Mouse (Mus musculus) 3134 (cell line): ENCODE data around the gene Casp3.

ENCODE experiments used
- DNase-seq: peaks from one replicate; pipeline ENCODE4 v3.0.0-alpha.2; 2011; ENCODE audit warnings: low spot score; ENCODE audit not compliant: insufficient read length; ENCODE audit errors: extremely low read depth

Gene Casp3

GRCm38 (mm10) chr8:46603587-46603986 lies 13.5 kb upstream of the Casp3 start:
- DNase-seq: no peak

- DNase-seq: no peak
Observed at GRCm38 (mm10) chr8:46606930-46607329, 10.2 kb upstream of the Casp3 start.

GRCm38 (mm10) chr8:46611557-46611956 lies 5.5 kb upstream of the Casp3 start:
- DNase-seq: no peak

GRCm38 (mm10) chr8:46612913-46613312 lies 4.2 kb upstream of the Casp3 start:
- DNase-seq: no peak

GRCm38 (mm10) chr8:46613377-46613776 lies 3.7 kb upstream of the Casp3 start:
- peak; percentile 56 for DNase-seq

- DNase-seq: no peak
Observed at GRCm38 (mm10) chr8:46615936-46616335, 1.2 kb upstream of the Casp3 start.

- peak; percentile 20 for DNase-seq
Observed at GRCm38 (mm10) chr8:46617690-46618620, 864 bp downstream of the Casp3 start.

GRCm38 (mm10) chr8:46618639-46619320 lies 1.7 kb downstream of the Casp3 start:
- DNase-seq: no peak

GRCm38 (mm10) chr8:46622446-46623270 lies 5.6 kb downstream of the Casp3 start:
- no peak for DNase-seq

GRCm38 (mm10) chr8:46625166-46625565 lies 8.1 kb downstream of the Casp3 start:
- peak; percentile 15 for DNase-seq

GRCm38 (mm10) chr8:46626642-46627041 lies 9.6 kb downstream of the Casp3 start:
- DNase-seq: no peak

GRCm38 (mm10) chr8:46627881-46628280 lies 10.8 kb downstream of the Casp3 start:
- no peak for DNase-seq

GRCm38 (mm10) chr8:46628645-46629044 lies 11.6 kb downstream of the Casp3 start:
- DNase-seq: no peak

GRCm38 (mm10) chr8:46630422-46630821 lies 13.3 kb downstream of the Casp3 start:
- DNase-seq: peak; percentile 28

- DNase-seq: no peak
Observed at GRCm38 (mm10) chr8:46630932-46631331, 13.8 kb downstream of the Casp3 start.

GRCm38 (mm10) chr8:46639010-46639571 lies 22.0 kb downstream of the Casp3 start:
- peak; percentile 71 for DNase-seq

- DNase-seq: peak; percentile 23
Observed at GRCm38 (mm10) chr8:46639852-46640251, 22.8 kb downstream of the Casp3 start.

- peak; percentile 21 for DNase-seq
Observed at GRCm38 (mm10) chr8:46641272-46641671, 24.2 kb downstream of the Casp3 start.

GRCm38 (mm10) chr8:46648421-46648820 lies 31.3 kb downstream of the Casp3 start:
- no peak for DNase-seq

GRCm38 (mm10) chr8:46651872-46652271 lies 34.8 kb downstream of the Casp3 start:
- peak; percentile 49 for DNase-seq

GRCm38 (mm10) chr8:46655919-46656318 lies 38.8 kb downstream of the Casp3 start:
- DNase-seq: no peak
